Mouse (Mus musculus) ES-E14 (cell line): ENCODE data around the gene Adtrp. TPM values are rescaled to one million over a fixed set of nuclear protein-coding genes. Genes with fewer than 3 reads are reported as not detected.

Experiments
- DNase-seq: peaks from one replicate; pipeline ENCODE4 v3.0.0-alpha.2; 2013; ENCODE audit warnings: low read depth, low spot score
- H3K27ac ChIP-seq: 2 replicates; pipeline ENCODE4 v1.5.1; 2012; ENCODE audit warnings: low read depth, mild to moderate bottlenecking, low read length, moderate library complexity, mixed read lengths; ENCODE audit not compliant: poor library complexity, insufficient read depth, severe bottlenecking
- H3K36me3 ChIP-seq: 2 replicates; pipeline ENCODE4 v1.6.1; 2012; ENCODE audit warnings: mild to moderate bottlenecking, low read length, moderate library complexity, mixed read lengths; ENCODE audit not compliant: control insufficient read depth, poor library complexity, insufficient read depth, severe bottlenecking
- H3K4me1 ChIP-seq, 2 experiments: fragments of 150-350 bp in 1 of 2; sonication (generic) in 1 of 2; 2 replicates each; pipeline ENCODE4 v1.6.1; 2012; ENCODE audit warnings: low read length in 2 of 2, mild to moderate bottlenecking in 1 of 2, mixed read lengths in 1 of 2; ENCODE audit not compliant: control insufficient read depth in 2 of 2, insufficient read depth in 2 of 2, poor library complexity in 1 of 2
- H3K4me3 ChIP-seq, 2 experiments: fragments of 150-350 bp in 1 of 2; sonication (generic) in 1 of 2; 2 replicates each; pipeline ENCODE4 v1.5.1; 2012; ENCODE audit warnings: low read length in 2 of 2, low read depth in 1 of 2, mild to moderate bottlenecking in 1 of 2, mixed read lengths in 1 of 2; ENCODE audit not compliant: insufficient read depth in 1 of 2, poor library complexity in 1 of 2, severe bottlenecking in 1 of 2
- H3K9ac ChIP-seq: 2 replicates; pipeline ENCODE4 v1.6.1; 2012; ENCODE audit warnings: low read depth, mild to moderate bottlenecking, low read length, mixed read lengths; ENCODE audit not compliant: poor library complexity, insufficient read depth, severe bottlenecking
- H3K9me3 ChIP-seq: fragments of 150-350 bp; sonication (generic); 2 replicates; pipeline ENCODE4 v1.6.1; 2012; ENCODE audit warnings: low read depth, mild to moderate bottlenecking, low read length; ENCODE audit not compliant: control insufficient read depth, insufficient read depth
- CHD2 ChIP-seq: IDR thresholded peaks from 2 replicates; pipeline ENCODE4 v1.6.1; 2014; ENCODE audit warnings: mild to moderate bottlenecking, low read depth, low read length, inconsistent platforms
- HCFC1 ChIP-seq: IDR thresholded peaks from 2 replicates; pipeline ENCODE4 v1.6.1; 2012; ENCODE audit warnings: low read length, inconsistent platforms, borderline replicate concordance; ENCODE audit not compliant: insufficient read depth
- MAFK ChIP-seq: IDR thresholded peaks from 2 replicates; pipeline ENCODE4 v1.6.1; 2014; ENCODE audit warnings: mild to moderate bottlenecking, low read depth, low read length, inconsistent platforms; ENCODE audit not compliant: insufficient read depth
- ZC3H11A ChIP-seq: IDR thresholded peaks from 2 replicates; pipeline ENCODE4 v1.6.1; 2012; ENCODE audit warnings: low read depth, mild to moderate bottlenecking, inconsistent platforms, low read length, borderline replicate concordance
- ZNF384 ChIP-seq: IDR thresholded peaks from 2 replicates; pipeline ENCODE4 v1.6.1; 2012; ENCODE audit warnings: low read depth, low read length, inconsistent platforms
- in situ Hi-C, 2 experiments: fragments of 600-800 bp; cut with MboI; formaldehyde crosslinking; loops; one replicate each; pipeline ENCODE4 v1.15.1; 2025; ENCODE audit warnings: low sequenced_read_pairs in 2 of 2, inconsistent platforms in 1 of 2; ENCODE audit not compliant: unreplicated experiment in 2 of 2
- total RNA-seq: library from RNA; depleted of rRNA; stranded (reverse); fragments of 300-350 nt; gene quantifications from 2 replicates; pipeline ENCODE4 v1.2.3, GENCODE M21; 2012

Adtrp gene
- total RNA-seq, 1 experiment = 0.58 TPM

DNA sequence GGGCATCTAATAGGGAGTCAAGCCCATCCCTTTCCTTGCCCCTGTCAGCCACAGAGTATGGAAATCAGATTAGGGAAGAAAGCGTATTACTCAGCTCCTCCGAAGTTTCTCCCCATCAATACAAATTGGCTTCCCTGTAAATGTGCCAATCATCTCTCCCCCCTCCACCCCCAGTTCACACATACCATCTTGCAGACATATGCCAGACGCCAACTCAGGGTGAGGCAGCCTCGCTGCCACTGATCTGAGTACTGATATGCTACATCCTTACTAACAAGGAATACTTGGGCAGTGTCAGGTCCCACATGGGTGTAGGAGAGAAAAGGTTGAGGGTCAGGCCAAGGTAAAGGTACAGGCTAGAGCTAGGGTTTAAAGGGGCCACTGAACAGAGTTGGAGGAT lies 27.6 kb downstream of the Adtrp start:
- Histone ChIP-seq H3K9ac (no peak overlapping the region), H3K4me1 (no peaks in the 10 kb centered on the region), H3K4me3 (no peak overlapping the region), H3K9me3 (no peaks in the 10 kb centered on the region), H3K27ac (no peak overlapping the region), H3K36me3 (no peaks in the 10 kb centered on the region)
- TF ChIP-seq ZC3H11A (no peak), HCFC1 (no peak), ZNF384 (no peak)
- in situ Hi-C loops = no loop called here
- DNase-seq = no peak

GRCm38 (mm10) chr13:41819484-41819883 lies 28.0 kb downstream of the Adtrp start:
- no peak overlapping the region for H3K9ac ChIP-seq
- H3K36me3 ChIP-seq = no peaks in the 10 kb centered on the region
- H3K4me3 ChIP-seq = no peak overlapping the region
- TF ChIP-seq ZC3H11A (no peak), MAFK (no peak), CHD2 (no peak), ZNF384 (no peak), HCFC1 (no peak)
- no peak overlapping the region for H3K27ac ChIP-seq
- H3K9me3 ChIP-seq = no peaks in the 10 kb centered on the region
- DNase-seq = no peak
- H3K4me1 ChIP-seq = no peaks in the 10 kb centered on the region
- in situ Hi-C loops = no loop called here

GRCm38 (mm10) chr13:41817583-41817982 lies 29.9 kb downstream of the Adtrp start:
- no peak overlapping the region for H3K4me3 ChIP-seq
- H3K4me1 ChIP-seq = no peaks in the 10 kb centered on the region
- in situ Hi-C loops = no loop called here
- no peaks in the 10 kb centered on the region for H3K36me3 ChIP-seq
- no peak overlapping the region for H3K9ac ChIP-seq
- no peak overlapping the region for H3K27ac ChIP-seq
- no peaks in the 10 kb centered on the region for H3K9me3 ChIP-seq
- no peak for DNase-seq
- TF ChIP-seq CHD2 = no peak

DNA sequence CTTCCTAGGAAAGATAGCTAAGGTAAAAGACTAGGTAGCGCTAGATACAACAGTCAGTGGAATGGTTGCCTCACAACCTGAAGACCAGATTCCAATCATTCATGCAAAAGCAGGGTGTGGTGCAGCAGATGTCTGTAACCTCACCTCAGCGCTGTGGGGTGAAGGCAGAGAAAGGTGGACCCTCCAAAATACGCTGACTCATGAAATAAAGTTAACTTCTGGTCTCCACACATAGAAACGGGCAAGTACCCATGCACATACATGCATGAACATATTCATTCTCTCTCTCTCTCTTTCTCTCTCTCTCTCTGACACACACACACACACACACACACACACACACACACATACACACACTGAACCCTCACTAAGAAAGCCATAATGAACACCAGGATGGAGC lies 30.8 kb downstream of the Adtrp start:
- no peaks in the 10 kb centered on the region for H3K4me1 ChIP-seq
- in situ Hi-C loops = no loop called here
- no peaks in the 10 kb centered on the region for H3K9me3 ChIP-seq
- DNase-seq = no peak
- TF ChIP-seq CHD2 (no peak), HCFC1 (no peak), ZNF384 (no peak), ZC3H11A (no peak), MAFK (peak; percentile 77)
- no peak overlapping the region for H3K27ac ChIP-seq
- no peak overlapping the region for H3K9ac ChIP-seq
- H3K36me3 ChIP-seq = no peaks in the 10 kb centered on the region
- H3K4me3 ChIP-seq = no peak overlapping the region

GRCm38 (mm10) chr13:41810776-41811175 lies 36.7 kb downstream of the Adtrp start:
- no peaks in the 10 kb centered on the region for H3K9me3 ChIP-seq
- in situ Hi-C loops = no loop called here

More at GRCm38 (mm10) chr13:41810776-41811175, 36.7 kb downstream of the Adtrp start:
- peaks cover 0 to 3% of the 10 kb centered on the region in 2 experiments; a peak in 1 of 4 replicates for H3K4me1 ChIP-seq
- TF ChIP-seq MAFK = no peak
- DNase-seq = no peak
- no peak overlapping the region for H3K4me3 ChIP-seq
- no peak overlapping the region for H3K9ac ChIP-seq
- no peaks in the 10 kb centered on the region for H3K36me3 ChIP-seq
- H3K27ac ChIP-seq = no peak overlapping the region
